Mouse (Mus musculus) limb, embryonic 15.5 days (tissue): Measurements from ENCODE around the gene Fads3. TPM values are rescaled to one million over a fixed set of nuclear protein-coding genes. Genes with fewer than 3 reads are reported as not detected.

Source experiments
- ATAC-seq: fragments of 200-750 bp; cut with Nextera tagmentation; 2 replicates; pipeline ENCODE4 v1.8.0; 2017; ENCODE audit warnings: low read depth, moderate TSS enrichment; ENCODE audit not compliant: insufficient number of reproducible peaks, low FRiP score, low TSS enrichment
- H3K27ac ChIP-seq: fragments of 300-500 bp; sonication (generic); 2 replicates; pipeline ENCODE4 v1.5.1; 2015; ENCODE audit warnings: moderate library complexity, mild to moderate bottlenecking, inconsistent platforms
- H3K27me3 ChIP-seq: fragments of 300-500 bp; sonication (generic); 2 replicates; pipeline ENCODE4 v1.6.1; 2015; ENCODE audit warnings: inconsistent platforms
- H3K36me3 ChIP-seq: fragments of 300-500 bp; sonication (generic); 2 replicates; pipeline ENCODE4 v1.6.1; 2015; ENCODE audit warnings: inconsistent platforms
- H3K4me1 ChIP-seq: fragments of 300-500 bp; sonication (generic); 2 replicates; pipeline ENCODE4 v1.6.1; 2015; ENCODE audit warnings: inconsistent platforms
- H3K4me2 ChIP-seq: fragments of 300-500 bp; sonication (generic); 2 replicates; pipeline ENCODE4 v1.6.1; 2015; ENCODE audit warnings: mild to moderate bottlenecking, inconsistent platforms
- H3K4me3 ChIP-seq: fragments of 300-500 bp; sonication (generic); 2 replicates; pipeline ENCODE4 v1.5.1; 2015; ENCODE audit warnings: mild to moderate bottlenecking, inconsistent platforms
- H3K9ac ChIP-seq: fragments of 300-500 bp; sonication (generic); 2 replicates; pipeline ENCODE4 v1.6.1; 2015; ENCODE audit warnings: inconsistent platforms
- H3K9me3 ChIP-seq: fragments of 300-500 bp; sonication (generic); 2 replicates; pipeline ENCODE4 v1.6.1; 2016; ENCODE audit warnings: inconsistent platforms
- WGBS: fragments of 180-500 bp; shearing (Covaris S2); methylation state at CpG from one replicate; pipeline ENCODE4 v1.1.7; 2015; 5-methylcytosine and 5-hydroxymethylcytosine counted together
- polyA plus RNA-seq: library from polyadenylated mRNA; unstranded; fragments of >200 nt; fragmentation: Nextera tagmentation; extraction: Ambion mirVana; gene quantifications from 2 replicates; pipeline ENCODE4 v1.2.1, GENCODE M21; 2015

Fads3 gene
- polyA plus RNA-seq, 1 experiment from 2014 or later, result 12.7 TPM

DNA sequence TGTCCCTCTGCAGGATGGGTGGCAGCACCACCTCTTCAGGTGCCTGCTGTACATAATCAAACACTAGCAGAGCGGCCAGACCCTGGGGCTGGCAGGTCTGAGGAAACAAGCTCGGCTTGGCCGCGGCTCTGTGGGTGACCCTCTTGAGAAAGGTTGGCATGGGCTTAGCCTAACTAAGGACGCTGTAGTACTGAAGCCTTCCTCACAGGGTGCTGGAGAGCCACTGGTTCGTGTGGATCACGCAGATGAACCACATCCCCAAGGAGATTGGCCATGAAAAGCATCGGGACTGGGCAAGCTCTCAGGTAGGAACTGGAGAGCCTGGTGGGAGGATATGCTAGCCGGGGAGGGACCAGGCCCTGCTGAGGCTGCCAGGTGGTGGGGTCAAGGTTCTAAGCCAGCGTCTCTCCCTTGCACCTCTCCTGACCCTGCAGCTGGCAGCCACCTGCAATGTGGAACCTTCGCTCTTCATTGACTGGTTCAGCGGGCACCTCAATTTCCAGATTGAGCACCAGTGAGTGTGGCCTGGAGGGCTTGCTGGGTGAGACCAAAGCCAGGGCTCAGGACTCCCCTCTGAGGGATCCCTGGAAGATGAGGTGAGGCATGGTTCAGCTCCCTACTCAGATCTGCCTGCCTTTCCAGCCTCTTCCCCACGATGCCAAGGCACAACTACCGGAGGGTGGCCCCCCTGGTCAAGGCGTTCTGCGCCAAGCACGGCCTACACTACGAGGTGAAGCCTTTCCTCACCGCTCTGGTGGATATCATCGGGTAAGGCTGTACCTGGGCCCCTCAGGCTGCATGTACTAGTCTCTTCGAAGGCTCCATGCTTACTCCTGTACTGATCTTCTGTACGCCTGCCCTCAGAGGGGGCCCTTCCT is 14.7 kb downstream of the Fads3 start:
- Histone ChIP-seq H3K4me3 (no peak overlapping the region), H3K27me3 (no peaks in the 10 kb centered on the region), H3K4me1 (peaks cover 14% of the 10 kb centered on the region), H3K27ac (no peak overlapping the region), H3K9me3 (no peaks in the 10 kb centered on the region), H3K36me3 (peaks cover 48% of the 10 kb centered on the region), H3K4me2 (no peak overlapping the region), H3K9ac (no peak overlapping the region)
- no peak for ATAC-seq
- WGBS, result 85% methylated on average over 22 of the region's 22 CpGs

DNA sequence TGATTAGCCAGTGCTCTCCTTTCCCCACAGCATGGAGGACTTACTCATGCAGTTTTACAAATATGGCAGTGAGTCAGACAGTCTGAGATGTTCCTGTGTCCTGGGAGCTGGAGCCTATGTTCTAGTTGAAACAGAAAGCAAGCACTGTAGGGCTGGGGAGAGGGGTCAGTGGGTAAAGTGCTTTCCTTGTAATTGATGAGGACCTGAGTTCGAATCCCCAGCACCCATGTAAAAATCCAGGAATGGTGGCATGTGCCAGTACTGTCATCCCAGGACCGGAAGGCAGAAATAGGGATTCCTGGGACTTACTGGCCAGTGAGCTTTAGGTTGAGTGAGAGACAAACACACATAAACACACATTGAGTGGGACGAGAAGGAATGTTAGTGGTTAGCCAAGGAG is 15.3 kb downstream of the Fads3 start:
- peaks cover 14% of the 10 kb centered on the region for H3K4me1 ChIP-seq
- ATAC-seq, result no peak
- 92% methylated on average over 3 of the region's 3 CpGs for WGBS
- H3K27ac ChIP-seq, result no peak overlapping the region
- H3K27me3 ChIP-seq, result no peaks in the 10 kb centered on the region
- no peak overlapping the region for H3K4me3 ChIP-seq
- no peak overlapping the region for H3K4me2 ChIP-seq
- no peaks in the 10 kb centered on the region for H3K9me3 ChIP-seq
- H3K9ac ChIP-seq, result no peak overlapping the region
- H3K36me3 ChIP-seq, result peaks cover 54% of the 10 kb centered on the region

- Histone ChIP-seq H3K9me3 (no peaks in the 10 kb centered on the region), H3K4me3 (no peak overlapping the region), H3K27me3 (no peaks in the 10 kb centered on the region), H3K9ac (no peak overlapping the region), H3K4me2 (no peak overlapping the region), H3K27ac (peak overlapping the region; percentile 61), H3K4me1 (peaks cover 14% of the 10 kb centered on the region), H3K36me3 (peaks cover 60% of the 10 kb centered on the region)
- no peak for ATAC-seq
- WGBS, result 54% methylated on average over 11 of the region's 11 CpGs
These were observed 16.4 kb downstream of the Fads3 start for GRCm38 (mm10) chr19:10057486-10058351.

DNA sequence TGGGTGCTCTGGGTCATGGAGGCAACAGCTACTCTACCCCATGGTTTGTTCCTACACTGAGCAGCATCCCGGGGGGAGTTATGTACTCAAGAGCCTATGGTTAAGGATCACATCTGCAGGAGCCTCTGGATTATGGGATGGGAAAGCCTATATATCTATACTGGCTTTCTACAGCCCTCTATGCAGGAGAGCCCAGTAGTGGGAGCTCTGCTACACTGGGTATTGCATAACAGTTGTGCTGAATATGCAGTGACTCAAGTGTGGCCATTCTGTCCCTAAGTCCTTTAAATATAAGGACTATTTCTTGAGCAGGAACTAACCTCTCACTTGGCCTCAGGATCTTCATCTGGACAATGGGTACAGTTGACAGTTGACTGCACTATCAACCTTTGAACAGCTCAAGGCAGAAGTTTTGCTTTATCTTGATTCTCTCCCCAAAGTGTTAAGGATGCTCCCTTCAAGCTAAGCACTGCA is 17.0 kb downstream of the Fads3 start:
- Histone ChIP-seq H3K36me3 (peaks cover 58% of the 10 kb centered on the region), H3K4me3 (no peak overlapping the region)

GRCm38 (mm10) chr19:10058876-10059427 is 17.6 kb downstream of the Fads3 start:
- 66% methylated on average over 9 of the region's 9 CpGs for WGBS
- peaks cover 58% of the 10 kb centered on the region for H3K36me3 ChIP-seq
- no peak for ATAC-seq
- no peak overlapping the region for H3K27ac ChIP-seq
- peaks cover 14% of the 10 kb centered on the region for H3K4me1 ChIP-seq
- H3K9ac ChIP-seq, result no peak overlapping the region
- H3K9me3 ChIP-seq, result no peaks in the 10 kb centered on the region
- H3K4me3 ChIP-seq, result no peak overlapping the region
- H3K4me2 ChIP-seq, result no peak overlapping the region
- H3K27me3 ChIP-seq, result no peaks in the 10 kb centered on the region

More for the DNA sequence above, 17.0 kb downstream of the Fads3 start:
- no peaks in the 10 kb centered on the region for H3K9me3 ChIP-seq
- WGBS, result 80% methylated on average over 1 of the region's 1 CpGs
- no peak for ATAC-seq
- H3K4me1 ChIP-seq, result peaks cover 14% of the 10 kb centered on the region
- H3K27me3 ChIP-seq, result no peaks in the 10 kb centered on the region
- H3K9ac ChIP-seq, result no peak overlapping the region
- H3K27ac ChIP-seq, result peak overlapping the region; percentile 61
- H3K4me2 ChIP-seq, result no peak overlapping the region

DNA sequence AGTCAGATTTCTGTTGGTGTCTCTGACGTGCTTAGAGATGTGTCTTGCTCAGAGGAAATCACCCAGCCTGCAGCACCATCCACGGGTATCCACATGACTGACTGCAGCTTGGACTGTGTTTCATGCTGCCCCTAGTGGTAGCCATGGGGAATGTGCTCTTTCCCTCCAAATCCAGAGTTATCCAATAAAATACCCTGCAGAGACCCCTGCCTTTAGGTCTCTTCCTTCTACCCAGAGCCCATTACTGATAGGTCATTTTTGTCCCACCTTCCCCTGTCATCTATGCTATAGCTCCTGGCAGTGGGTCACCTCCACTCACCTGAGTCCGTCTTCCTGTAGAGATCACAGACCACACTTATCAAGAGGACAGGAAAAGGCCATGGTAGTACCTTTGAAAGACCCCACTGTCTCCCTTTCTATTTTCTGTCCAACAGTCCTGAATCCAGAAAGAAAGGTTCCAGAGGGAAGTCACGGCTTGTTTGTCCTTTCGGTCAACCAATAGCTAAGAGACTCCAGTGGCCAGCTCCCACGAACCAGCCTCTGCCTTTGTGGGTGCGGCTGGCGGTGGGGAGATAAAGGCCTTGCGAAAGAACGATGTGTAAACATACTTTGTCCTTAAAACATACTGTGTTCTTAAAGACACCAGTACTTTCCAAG is 18.7 kb downstream of the Fads3 start:
- Histone ChIP-seq H3K4me3 (no peak overlapping the region), H3K27ac (no peak overlapping the region), H3K4me1 (peaks cover 17% of the 10 kb centered on the region), H3K9ac (no peak overlapping the region), H3K4me2 (no peak overlapping the region), H3K9me3 (no peaks in the 10 kb centered on the region), H3K36me3 (peaks cover 59% of the 10 kb centered on the region), H3K27me3 (no peaks in the 10 kb centered on the region)
- no peak for ATAC-seq
- 58% methylated on average over 10 of the region's 10 CpGs for WGBS

DNA sequence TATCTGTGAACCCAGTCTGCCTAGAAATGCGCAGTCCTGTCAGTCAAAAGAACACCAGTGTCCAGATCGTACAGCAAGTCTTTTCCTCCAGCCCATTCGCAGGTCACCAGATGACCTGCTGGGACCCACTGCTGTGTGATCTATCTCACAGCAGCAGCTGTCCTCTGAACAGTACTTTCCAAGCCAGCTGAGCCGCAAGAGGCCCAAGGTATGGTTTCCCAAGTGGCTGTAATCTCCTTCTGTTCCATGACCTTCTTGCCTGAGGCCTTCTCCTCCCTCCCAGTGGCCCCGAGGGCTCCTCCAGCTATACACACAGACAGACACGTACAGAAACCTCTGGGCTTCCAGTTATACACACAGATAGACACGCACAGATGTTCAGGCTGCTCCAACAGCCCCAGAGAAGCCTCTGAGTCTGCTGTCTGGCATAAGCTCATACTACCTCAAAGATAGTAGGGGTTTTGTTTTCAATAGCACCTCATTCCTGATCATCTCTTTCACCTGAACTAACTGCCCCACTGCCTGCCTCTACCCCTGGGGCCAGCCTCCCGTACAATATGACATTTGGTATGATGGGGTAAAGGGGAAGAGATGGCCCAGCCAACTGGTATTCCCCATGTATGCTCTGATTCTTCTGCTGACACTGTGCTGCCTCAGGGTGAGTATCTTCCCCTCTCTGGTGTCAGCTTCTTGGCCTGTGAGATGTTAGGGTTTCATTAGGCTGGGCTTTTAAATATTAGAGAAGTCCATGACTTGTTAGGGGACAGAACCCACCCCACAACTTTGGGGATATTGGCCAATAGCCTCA is 19.6 kb downstream of the Fads3 start:
- Histone ChIP-seq H3K9me3 (no peaks in the 10 kb centered on the region), H3K4me3 (no peak overlapping the region), H3K4me2 (no peak overlapping the region), H3K9ac (no peak overlapping the region), H3K4me1 (peaks cover 17% of the 10 kb centered on the region), H3K36me3 (peaks cover 59% of the 10 kb centered on the region), H3K27me3 (no peaks in the 10 kb centered on the region), H3K27ac (no peak overlapping the region)
- no peak for ATAC-seq
- 52% methylated on average over 8 of the region's 8 CpGs for WGBS

DNA sequence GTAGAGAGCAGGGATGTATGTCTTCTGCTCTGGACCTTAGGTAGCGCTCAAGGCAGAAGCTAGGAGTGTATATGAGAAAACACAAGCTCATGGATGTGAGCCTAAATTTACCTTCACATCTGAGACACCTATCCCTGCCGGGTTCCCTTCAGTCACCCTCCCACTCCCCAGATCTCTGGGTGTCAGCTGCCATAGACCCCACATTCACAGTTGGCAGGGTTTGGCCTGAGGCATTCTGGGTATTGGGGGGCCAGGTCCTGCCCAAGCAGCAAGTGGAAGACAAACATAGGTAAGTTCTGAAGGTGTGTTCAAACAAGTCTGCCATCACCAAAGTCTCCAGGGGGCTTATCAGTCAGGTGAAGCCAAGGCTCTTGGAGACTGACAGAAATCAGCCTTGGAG is 20.3 kb downstream of the Fads3 start:
- no peak for ATAC-seq
- Histone ChIP-seq H3K4me1 (peaks cover 17% of the 10 kb centered on the region), H3K27me3 (no peaks in the 10 kb centered on the region), H3K9ac (no peak overlapping the region), H3K27ac (no peak overlapping the region), H3K9me3 (no peaks in the 10 kb centered on the region), H3K36me3 (peaks cover 62% of the 10 kb centered on the region), H3K4me2 (no peak overlapping the region), H3K4me3 (no peak overlapping the region)
- WGBS, result 91% methylated on average over 2 of the region's 2 CpGs

DNA sequence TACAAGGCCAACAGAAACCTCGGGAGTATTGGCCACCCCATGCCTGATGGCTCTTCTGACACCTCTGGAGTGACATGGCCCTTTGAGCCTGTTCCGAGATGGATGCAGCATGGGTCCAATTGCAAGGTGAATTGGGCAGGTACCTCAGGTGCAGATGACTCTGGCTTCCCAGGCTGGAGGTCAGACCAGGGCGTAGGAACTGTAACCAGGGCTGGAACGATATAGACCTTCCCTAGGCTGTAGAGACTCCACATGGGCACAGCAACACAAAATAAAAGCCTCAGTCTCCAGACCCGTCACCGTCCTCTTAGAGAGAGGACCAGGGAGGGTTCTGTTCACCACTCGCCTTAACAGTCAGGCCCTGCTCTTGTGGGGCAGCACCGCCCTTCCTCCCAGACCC is 20.9 kb downstream of the Fads3 start:
- Histone ChIP-seq H3K9ac (no peak overlapping the region), H3K27me3 (no peaks in the 10 kb centered on the region), H3K4me3 (no peak overlapping the region), H3K36me3 (peaks cover 64% of the 10 kb centered on the region), H3K4me1 (peaks cover 17% of the 10 kb centered on the region), H3K4me2 (no peak overlapping the region), H3K9me3 (no peaks in the 10 kb centered on the region), H3K27ac (no peak overlapping the region)
- no peak for ATAC-seq
- WGBS, result 88% methylated on average over 8 of the region's 8 CpGs

- no peak overlapping the region for H3K9ac ChIP-seq
- H3K9me3 ChIP-seq, result no peaks in the 10 kb centered on the region
- H3K27me3 ChIP-seq, result no peaks in the 10 kb centered on the region
- ATAC-seq, result no peak
- H3K4me2 ChIP-seq, result no peak overlapping the region
- H3K4me3 ChIP-seq, result no peak overlapping the region
- no peak overlapping the region for H3K27ac ChIP-seq
- WGBS, result 86% methylated on average over 5 of the region's 5 CpGs
- peaks cover 12% of the 10 kb centered on the region for H3K4me1 ChIP-seq
- H3K36me3 ChIP-seq, result peaks cover 68% of the 10 kb centered on the region
These were observed 21.5 kb downstream of the Fads3 start for GRCm38 (mm10) chr19:10062862-10063261.
